8 mouse cellular contexts compared by ENCODE assay signal in the genomic region with DNA sequence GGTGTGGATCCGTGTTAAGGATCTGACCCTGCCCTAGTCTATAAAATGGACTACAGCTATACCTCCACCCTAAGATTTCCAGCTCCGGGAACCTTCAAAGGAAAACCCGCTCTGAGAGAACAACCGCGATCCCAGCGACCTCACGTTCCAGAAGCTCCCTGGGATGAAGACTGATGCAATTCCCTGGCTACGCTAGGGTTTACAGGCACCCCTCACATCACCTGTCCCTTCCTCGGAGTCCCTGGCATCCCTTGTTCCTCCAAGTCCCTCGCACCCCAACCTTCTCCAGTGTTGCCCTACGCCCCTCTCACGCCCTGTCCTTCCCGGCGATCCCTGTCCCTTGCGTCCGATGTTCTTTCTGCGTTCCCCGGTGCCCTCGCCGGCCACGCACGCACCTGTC. TPM values are rescaled to one million over a fixed set of nuclear protein-coding genes. Genes with fewer than 3 reads are reported as not detected.
A peak's percentile ranks its signal among the peaks of the same experiment; 100 is the strongest.
DNase-seq lines count a peak whose midpoint lies in the region; ATAC-seq and TF ChIP-seq lines count a peak whose summit lies in the region.

No protein-coding gene starts in this region.

- peaks cover 43% of the 10 kb centered on the region for H3K36me3 ChIP-seq in C2C12 (ENCODE audit: control insufficient read depth, insufficient read depth)
- H3K36me3 ChIP-seq in embryonic facial prominence, embryonic 14.5 days (ENCODE audit: control insufficient read depth, insufficient read depth, low read length) = peaks cover 31% of the 10 kb centered on the region
- peaks cover 34% of the 10 kb centered on the region for H3K36me3 ChIP-seq in liver, embryonic 12.5 days

- no peaks in the 10 kb centered on the region for H3K9me3 ChIP-seq in embryonic facial prominence, embryonic 14.5 days (ENCODE audit: control insufficient read depth, low read length)
- H3K9me3 ChIP-seq in liver, embryonic 12.5 days (replicated peaks) = no peaks in the 10 kb centered on the region

- DNase-seq in gastrocnemius, adult 2 months = no peak
- no peak for DNase-seq in gastrocnemius, postnatal 4 days (ENCODE audit: low spot score in 2 of 2)
- DNase-seq in embryonic facial prominence, embryonic 14.5 days (ENCODE audit: low spot score) = peak; percentile 5
- no peak for DNase-seq in adrenal gland, postnatal 10 days
- no peak for DNase-seq in retina, postnatal 1 day
- DNase-seq in urinary bladder, postnatal 4 days (ENCODE audit: low spot score in 2 of 2) = no peak

- intact Hi-C loops in gastrocnemius, adult 2 months (cut with DNase I) = no loop called here

- peaks cover 38% of the 10 kb centered on the region for H3K79me3 ChIP-seq in C2C12 (ENCODE audit: low read depth)

- peaks cover 54% of the 10 kb centered on the region for H3K79me2 ChIP-seq in C2C12 (ENCODE audit: control insufficient read depth, insufficient read depth)

- peaks cover 9% of the 10 kb centered on the region for H3K4me1 ChIP-seq in embryonic facial prominence, embryonic 14.5 days (ENCODE audit: control insufficient read depth, insufficient read depth, low read length)
- peaks cover 24% of the 10 kb centered on the region for H3K4me1 ChIP-seq in liver, embryonic 12.5 days

- H3ac ChIP-seq in C2C12 (ENCODE audit: control insufficient read depth, insufficient read length, low read depth) = peak overlapping the region; percentile 95

- WGBS in embryonic facial prominence, embryonic 14.5 days = under 1% methylated on average over 22 of the region's 22 CpGs
- 3% methylated on average over 22 of the region's 22 CpGs for WGBS in liver, embryonic 12.5 days (ENCODE audit: insufficient replicate concordance)

- H3K27me3 ChIP-seq in C2C12 (ENCODE audit: control insufficient read depth, insufficient read depth, insufficient read length) = no peaks in the 10 kb centered on the region
- H3K27me3 ChIP-seq in embryonic facial prominence, embryonic 14.5 days (replicated peaks; ENCODE audit: control insufficient read depth, insufficient read depth, low read length) = no peaks in the 10 kb centered on the region
- H3K27me3 ChIP-seq in liver, embryonic 12.5 days (replicated peaks) = peaks cover 14% of the 10 kb centered on the region; the same call in 1 of the 2 replicates

- peak overlapping the region; percentile 92 for H3K9ac ChIP-seq in embryonic facial prominence, embryonic 14.5 days (ENCODE audit: low read depth, low read length)
- peak overlapping the region; percentile 78 for H3K9ac ChIP-seq in liver, embryonic 12.5 days

- ATAC-seq in embryonic facial prominence, embryonic 14.5 days (ENCODE audit: low read depth) = no peak; the same call in 1 of the 2 replicates
- no peak for ATAC-seq in liver, embryonic 12.5 days

- no peak for TF ChIP-seq CTCF in gastrocnemius, adult 2 months (IDR thresholded peaks at IDR 0.05)
- TF ChIP-seq CTCF in C2C12 (IDR thresholded peaks at IDR 0.05; ENCODE audit: control insufficient read depth, insufficient read depth, insufficient read length) = no peak

- peak overlapping the region; percentile 100 for H3K4me3 ChIP-seq in gastrocnemius, adult 2 months
- peak overlapping the region; percentile 98 for H3K4me3 ChIP-seq in C2C12 (ENCODE audit: insufficient read depth, poor library complexity, severe bottlenecking)
- peak overlapping the region; percentile 87 for H3K4me3 ChIP-seq in embryonic facial prominence, embryonic 14.5 days (ENCODE audit: low read depth, low read length)
- H3K4me3 ChIP-seq in liver, embryonic 12.5 days = peak overlapping the region; percentile 79

- H3K4me2 ChIP-seq in embryonic facial prominence, embryonic 14.5 days (ENCODE audit: low read depth, low read length) = peak overlapping the region; percentile 90
- H3K4me2 ChIP-seq in liver, embryonic 12.5 days = peak overlapping the region; percentile 87

- peak overlapping the region; percentile 96 for H3K27ac ChIP-seq in gastrocnemius, adult 2 months
- peak overlapping the region; percentile 84 for H3K27ac ChIP-seq in embryonic facial prominence, embryonic 14.5 days (replicated peaks; ENCODE audit: low read depth, low read length)
- peak overlapping the region; percentile 75 for H3K27ac ChIP-seq in liver, embryonic 12.5 days

TF ChIP-seq in C2C12, 6 proteins besides CTCF, POLR2A, EP300 and RAD21:
- TF ChIP-seq MAX (IDR thresholded peaks at IDR 0.05) (no peak), CEBPB (IDR thresholded peaks at IDR 0.05; ENCODE audit: low read depth) (no peak), USF1 (IDR thresholded peaks at IDR 0.05; ENCODE audit: low read depth) (no peak), MYOD1 (IDR thresholded peaks at IDR 0.05; ENCODE audit: control insufficient read depth, insufficient read length, low read depth) (no peak), FOSL1 (IDR thresholded peaks at IDR 0.05; ENCODE audit: insufficient read depth, low read length, poor library complexity, severe bottlenecking) (no peak), MYOG (IDR thresholded peaks at IDR 0.05; ENCODE audit: control insufficient read depth, extremely low read depth, insufficient read length) (no peak)

RNA-seq across cellular contexts. Expression of a gene that starts 0.5 kb away (rescaled TPM):
- total RNA-seq in gastrocnemius, adult 2 months (2021) = 10 to 100 TPM; 15.7 to 17.4 TPM
- 10 to 100 TPM; 14.8 to 16.6 TPM for total RNA-seq in gastrocnemius, postnatal 4 days (2021)
- polyA plus RNA-seq in C2C12 (2012; fragmentation: generic; extraction: Trizol) = 14.8 TPM
- polyA plus RNA-seq in embryonic facial prominence, embryonic 14.5 days (2014; fragmentation: Nextera tagmentation; extraction: Ambion mirVana) = 15.9 and 16.1 TPM in 2 replicates
- 12.5 and 14.3 TPM in 2 replicates for polyA plus RNA-seq in liver, embryonic 12.5 days (2016; fragmentation: Nextera tagmentation; extraction: Ambion mirVana)
- 10 to 100 TPM; 18.1 to 20.3 TPM for total RNA-seq in adrenal gland, postnatal 10 days (2021)

RNA-seq across cellular contexts. Expression of a gene that starts 41.2 kb away (rescaled TPM):
- total RNA-seq in gastrocnemius, adult 2 months (2021) = 10 to 100 TPM; 28.6 to 49.6 TPM
- total RNA-seq in gastrocnemius, postnatal 4 days (2021) = 10 to 100 TPM; 28.4 to 32.2 TPM
- polyA plus RNA-seq in C2C12 (2012; fragmentation: generic; extraction: Trizol) = 7.9 TPM
- polyA plus RNA-seq in embryonic facial prominence, embryonic 14.5 days (2014; fragmentation: Nextera tagmentation; extraction: Ambion mirVana) = 11.4 and 12.5 TPM in 2 replicates
- polyA plus RNA-seq in liver, embryonic 12.5 days (2016; fragmentation: Nextera tagmentation; extraction: Ambion mirVana) = 4.7 and 5.4 TPM in 2 replicates
- total RNA-seq in adrenal gland, postnatal 10 days (2021) = 10 to 100 TPM; 51.0 to 56.2 TPM

RNA-seq across cellular contexts. Expression of a gene that starts 52.7 kb away (rescaled TPM):
- 1 to 10 TPM; 1.0 to 1.1 TPM for total RNA-seq in gastrocnemius, adult 2 months (2021)
- total RNA-seq in gastrocnemius, postnatal 4 days (2021) = 1 to 10 TPM; 3.2 to 4.3 TPM
- polyA plus RNA-seq in C2C12 (2012; fragmentation: generic; extraction: Trizol) = 1.4 TPM
- 0.63 and 1.2 TPM in 2 replicates for polyA plus RNA-seq in embryonic facial prominence, embryonic 14.5 days (2014; fragmentation: Nextera tagmentation; extraction: Ambion mirVana)
- polyA plus RNA-seq in liver, embryonic 12.5 days (2016; fragmentation: Nextera tagmentation; extraction: Ambion mirVana) = 0.08 and 0.11 TPM in 2 replicates
- total RNA-seq in adrenal gland, postnatal 10 days (2021) = 1 to 10 TPM in 1 of 2 experiments, under 1 TPM in 1; 0.60 to 1.2 TPM
